Mouse (Mus musculus) brain, embryonic 14.5 days (tissue): ENCODE measurements around the gene Atrnl1.

ENCODE experiments used
- CTCF ChIP-seq: fragments of 200-500 bp; IDR thresholded peaks from 2 replicates; pipeline ENCODE4 v1.5.1; 2012; ENCODE audit warnings: inconsistent platforms, mild to moderate bottlenecking, moderate library complexity, borderline replicate concordance; ENCODE audit not compliant: insufficient read depth, insufficient read length; ENCODE audit errors: extremely low read depth
- POLR2A ChIP-seq: fragments of 200-500 bp; IDR thresholded peaks from 2 replicates; pipeline ENCODE4 v1.6.1; 2012; ENCODE audit warnings: mild to moderate bottlenecking, inconsistent platforms, borderline replicate concordance; ENCODE audit not compliant: poor library complexity, insufficient read depth, insufficient read length, severe bottlenecking; ENCODE audit errors: extremely low read depth

- TF ChIP-seq CTCF (no peak), POLR2A (no peak)
Observed at GRCm38 (mm10) chr19:58065001-58065314, 454.1 kb downstream of the Atrnl1 start.
